ENCODE assay signal across 16 mouse cellular contexts in genomic region chr2:109935754-109936409, GRCm38 (mm10). TPM values are rescaled to one million over a fixed set of nuclear protein-coding genes. Genes with fewer than 3 reads are reported as not detected.
A peak's percentile ranks its signal among the peaks of the same experiment; 100 is the strongest.
DNase-seq lines count a peak whose midpoint lies in the region; ATAC-seq lines count a peak whose summit lies in the region.
"Had no signal": no experiment of that assay in that cellular context is flagged by ENCODE, and none has a peak within 500 bp of the region (broad histone marks: within the 10 kb centered on the region; RNA-seq: fewer than 3 reads in every experiment).

No protein-coding gene starts in this region.

- peaks cover 43% of the 10 kb centered on the region for H3K27me3 ChIP-seq in forebrain, embryonic 11.5 days (ENCODE audit: control insufficient read depth, insufficient read depth, low read length)
- peaks cover 53% of the 10 kb centered on the region for H3K27me3 ChIP-seq in forebrain, embryonic 15.5 days
- no peaks in the 10 kb centered on the region for H3K27me3 ChIP-seq in kidney, embryonic 15.5 days
- no peaks in the 10 kb centered on the region for H3K27me3 ChIP-seq in liver, embryonic 15.5 days
- H3K27me3 ChIP-seq in limb, embryonic 10.5 days (ENCODE audit: low read depth, poor library complexity, severe bottlenecking), result no peaks in the 10 kb centered on the region
- H3K27me3 ChIP-seq: CH12.LX; limb, embryonic 13.5 days had no signal

- 52% methylated on average over 11 of the region's 11 CpGs for WGBS in forebrain, embryonic 11.5 days
- 45% methylated on average over 11 of the region's 11 CpGs for whole genome bisulfite sequencing in forebrain, embryonic 15.5 days
- WGBS in kidney, embryonic 15.5 days, result 57% methylated on average over 11 of the region's 11 CpGs
- 56% methylated on average over 11 of the region's 11 CpGs for WGBS in liver, embryonic 15.5 days (ENCODE audit: insufficient replicate concordance)
- WGBS in limb, embryonic 10.5 days, result 87% methylated on average over 11 of the region's 11 CpGs

- H3K9ac ChIP-seq in forebrain, embryonic 11.5 days (ENCODE audit: low read length), result no peak overlapping the region
- H3K9ac ChIP-seq in forebrain, embryonic 15.5 days (replicated peaks), result no peak overlapping the region
- no peak overlapping the region for H3K9ac ChIP-seq in kidney, embryonic 15.5 days
- no peak overlapping the region for H3K9ac ChIP-seq in liver, embryonic 15.5 days
- H3K9ac ChIP-seq: limb, embryonic 13.5 days had no signal

- 0 out of 2 replicates have a peak, but pooled peaks have one; percentile 64 for ATAC-seq in forebrain, embryonic 11.5 days (replicated peaks; ENCODE audit: low FRiP score)
- ATAC-seq in forebrain, embryonic 15.5 days (replicated peaks), result no peak
- ATAC-seq in kidney, embryonic 15.5 days (replicated peaks; ENCODE audit: low FRiP score), result peak; percentile 35; the same call in 1 of the 2 replicates
- peak; percentile 51 for ATAC-seq in granulocyte monocyte progenitor cell, adult 5-6 weeks (replicated peaks; ENCODE audit: poor library complexity, severe bottlenecking)
- peak; percentile 53 for ATAC-seq in liver, embryonic 15.5 days (ENCODE audit: insufficient read depth)
- ATAC-seq: lung, postnatal 0 days had no signal

- no peaks in the 10 kb centered on the region for H3K4me1 ChIP-seq in forebrain, embryonic 11.5 days (replicated peaks; ENCODE audit: control insufficient read depth, insufficient read depth, low read length)
- H3K4me1 ChIP-seq in forebrain, embryonic 15.5 days, result no peaks in the 10 kb centered on the region
- H3K4me1 ChIP-seq in kidney, embryonic 15.5 days, result peaks cover 53% of the 10 kb centered on the region
- H3K4me1 ChIP-seq in liver, embryonic 15.5 days (replicated peaks), result peaks cover 7% of the 10 kb centered on the region; the same call in 1 of the 2 replicates
- H3K4me1 ChIP-seq in limb, embryonic 10.5 days, result peaks cover 30% of the 10 kb centered on the region

- no peak overlapping the region for H3K27ac ChIP-seq in forebrain, embryonic 11.5 days (ENCODE audit: low read depth, low read length)
- no peak overlapping the region for H3K27ac ChIP-seq in forebrain, embryonic 15.5 days (replicated peaks)
- no peak overlapping the region for H3K27ac ChIP-seq in kidney, embryonic 15.5 days
- H3K27ac ChIP-seq in liver, embryonic 15.5 days (replicated peaks), result peak overlapping the region; percentile 43; the same call in 1 of the 2 replicates
- no peak overlapping the region for H3K27ac ChIP-seq in limb, embryonic 10.5 days
- H3K27ac ChIP-seq: limb, embryonic 13.5 days had no signal

- H3K36me3 ChIP-seq in forebrain, embryonic 11.5 days (ENCODE audit: control insufficient read depth, insufficient read depth, low read length), result no peaks in the 10 kb centered on the region
- no peaks in the 10 kb centered on the region for H3K36me3 ChIP-seq in forebrain, embryonic 15.5 days
- peaks cover 12% of the 10 kb centered on the region; the same call in 1 of the 2 replicates for H3K36me3 ChIP-seq in kidney, embryonic 15.5 days
- no peaks in the 10 kb centered on the region for H3K36me3 ChIP-seq in liver, embryonic 15.5 days (replicated peaks)
- H3K36me3 ChIP-seq in limb, embryonic 10.5 days, result 0 out of 2 replicates have a peak, but pooled peaks cover 2% of the 10 kb centered on the region

- H3K4me2 ChIP-seq in forebrain, embryonic 11.5 days (ENCODE audit: low read depth, low read length, severe bottlenecking), result no peak overlapping the region
- no peak overlapping the region for H3K4me2 ChIP-seq in forebrain, embryonic 15.5 days (replicated peaks)
- no peak overlapping the region for H3K4me2 ChIP-seq in kidney, embryonic 15.5 days
- no peak overlapping the region for H3K4me2 ChIP-seq in liver, embryonic 15.5 days
- H3K4me2 ChIP-seq: limb, embryonic 13.5 days had no signal

- DNase-seq in forebrain, embryonic 11.5 days (ENCODE audit: low spot score), result no peak
- DNase-seq in kidney, postnatal 10 days, result no peak
- DNase-seq in limb, embryonic 10.5 days (ENCODE audit: low spot score), result no peak
- no peak for DNase-seq in left cerebral cortex, adult 11 months (ENCODE audit: low spot score)
- DNase-seq: cerebellum, postnatal 10 days; gastrocnemius, postnatal 14 days; heart, postnatal 14 days; kidney, adult 9 months had no signal

- no peak overlapping the region for H3K4me3 ChIP-seq in forebrain, embryonic 11.5 days (ENCODE audit: low read depth, low read length)
- H3K4me3 ChIP-seq in forebrain, embryonic 15.5 days, result no peak overlapping the region
- H3K4me3 ChIP-seq in kidney, embryonic 15.5 days (replicated peaks), result no peak overlapping the region
- no peak overlapping the region for H3K4me3 ChIP-seq in liver, embryonic 15.5 days (replicated peaks)
- H3K4me3 ChIP-seq in limb, embryonic 10.5 days, result no peak overlapping the region
- H3K4me3 ChIP-seq: limb, embryonic 13.5 days; megakaryocyte, embryonic 14.5 days had no signal

- no peaks in the 10 kb centered on the region for H3K9me3 ChIP-seq in forebrain, embryonic 11.5 days (ENCODE audit: control insufficient read depth, low read length)
- H3K9me3 ChIP-seq in forebrain, embryonic 15.5 days, result no peaks in the 10 kb centered on the region
- H3K9me3 ChIP-seq in kidney, embryonic 15.5 days (replicated peaks), result no peaks in the 10 kb centered on the region
- H3K9me3 ChIP-seq in liver, embryonic 15.5 days (replicated peaks), result no peaks in the 10 kb centered on the region
- H3K9me3 ChIP-seq in limb, embryonic 10.5 days (replicated peaks), result no peaks in the 10 kb centered on the region
- H3K9me3 ChIP-seq: megakaryocyte, embryonic 14.5 days had no signal

RNA-seq across cellular contexts. Expression of gene Lgr4, which starts 18.4 kb away (rescaled TPM):
- polyA plus RNA-seq in forebrain, embryonic 11.5 days (2014; fragmentation: Nextera tagmentation; extraction: Ambion mirVana), result 8.6 TPM in 2 replicates
- 2.8 and 3.0 TPM in 2 replicates for polyA plus RNA-seq in forebrain, embryonic 15.5 days (2015; fragmentation: Nextera tagmentation; extraction: Ambion mirVana)
- polyA plus RNA-seq in kidney, embryonic 15.5 days (2015; fragmentation: Nextera tagmentation; extraction: Ambion mirVana), result 27.8 and 28.0 TPM in 2 replicates
- total RNA-seq in granulocyte monocyte progenitor cell, adult 5-6 weeks (2014; fragmentation: Nextera tagmentation), result 0.80 and 2.5 TPM in 2 replicates
- 0.72 and 1.9 TPM in 2 replicates for total RNA-seq in granulocyte monocyte progenitor cell, adult 5-6 weeks (2017)
- 3.0 and 3.5 TPM in 2 replicates for polyA plus RNA-seq in liver, embryonic 15.5 days (2015; fragmentation: Nextera tagmentation; extraction: Ambion mirVana)
- 9.0 and 10.6 TPM in 2 replicates for polyA plus RNA-seq in limb, embryonic 10.5 days (2016; fragmentation: Nextera tagmentation; extraction: Ambion mirVana)

RNA-seq across cellular contexts. Expression of gene Lin7c, which starts 45.2 kb away (rescaled TPM):
- 118 and 126 TPM in 2 replicates for polyA plus RNA-seq in forebrain, embryonic 11.5 days (2014; fragmentation: Nextera tagmentation; extraction: Ambion mirVana)
- polyA plus RNA-seq in forebrain, embryonic 15.5 days (2015; fragmentation: Nextera tagmentation; extraction: Ambion mirVana), result 169 and 184 TPM in 2 replicates
- polyA plus RNA-seq in kidney, embryonic 15.5 days (2015; fragmentation: Nextera tagmentation; extraction: Ambion mirVana), result 69.3 and 76.4 TPM in 2 replicates
- 42.1 and 50.6 TPM in 2 replicates for total RNA-seq in granulocyte monocyte progenitor cell, adult 5-6 weeks (2014; fragmentation: Nextera tagmentation)
- total RNA-seq in granulocyte monocyte progenitor cell, adult 5-6 weeks (2017), result 85.5 and 114 TPM in 2 replicates
- 17.3 and 18.1 TPM in 2 replicates for polyA plus RNA-seq in liver, embryonic 15.5 days (2015; fragmentation: Nextera tagmentation; extraction: Ambion mirVana)
- 64.3 and 68.9 TPM in 2 replicates for polyA plus RNA-seq in limb, embryonic 10.5 days (2016; fragmentation: Nextera tagmentation; extraction: Ambion mirVana)
